Mouse (Mus musculus): ENCODE results near the gene Dusp3. TPM values are rescaled to one million over a fixed set of nuclear protein-coding genes. Genes with fewer than 3 reads are reported as not detected.
A peak's percentile ranks its signal among the peaks of the same experiment; 100 is the strongest.

The Dusp3 gene
- total and polyA plus RNA-seq, 2 experiments from 2014 or later = 36.3 to 44.1 TPM

- no peaks in the 10 kb centered on the region for H3K4me1 ChIP-seq (ENCODE audit: insufficient read depth, low read length)
- DNase-seq (ENCODE audit: low spot score) = no peak
- peak; percentile 35; the same call in 1 of the 2 replicates for TF ChIP-seq CTCF (IDR thresholded peaks at IDR 0.05)
- H3K36me3 ChIP-seq (ENCODE audit: insufficient read depth, low read length) = no peaks in the 10 kb centered on the region
- 31% methylated on average over 7 of the region's 7 CpGs for WGBS
- H3K4me3 ChIP-seq (ENCODE audit: low read depth, low read length) = no peak overlapping the region
- no peak overlapping the region for H3K27ac ChIP-seq (ENCODE audit: low read depth, low read length)
- ATAC-seq (ENCODE audit: low FRiP score) = no peak
- no peaks in the 10 kb centered on the region for H3K27me3 ChIP-seq (ENCODE audit: insufficient read depth, low read length)
- H3K9ac ChIP-seq (replicated peaks; ENCODE audit: low read length, poor library complexity, severe bottlenecking) = no peak overlapping the region
- H3K9me3 ChIP-seq (ENCODE audit: low read length) = no peaks in the 10 kb centered on the region
- H3K4me2 ChIP-seq (ENCODE audit: low read depth, low read length, poor library complexity, severe bottlenecking) = no peak overlapping the region
Measured at GRCm38 (mm10) chr11:102029966-102030365, 43.2 kb upstream of the Dusp3 start.

- no peaks in the 10 kb centered on the region for H3K36me3 ChIP-seq (ENCODE audit: insufficient read depth, low read length)
- no peaks in the 10 kb centered on the region for H3K9me3 ChIP-seq (ENCODE audit: low read length)
- no peak overlapping the region; the same call in 1 of the 2 replicates for H3K9ac ChIP-seq (replicated peaks; ENCODE audit: low read length, poor library complexity, severe bottlenecking)
- no peak overlapping the region for H3K4me3 ChIP-seq (ENCODE audit: low read depth, low read length)
- no peak overlapping the region for H3K27ac ChIP-seq (ENCODE audit: low read depth, low read length)
- TF ChIP-seq CTCF (IDR thresholded peaks at IDR 0.05) = no peak
- H3K27me3 ChIP-seq (ENCODE audit: insufficient read depth, low read length) = no peaks in the 10 kb centered on the region
- no peak for ATAC-seq (ENCODE audit: low FRiP score)
- no peak for DNase-seq (ENCODE audit: low spot score)
- H3K4me2 ChIP-seq (ENCODE audit: low read depth, low read length, poor library complexity, severe bottlenecking) = no peak overlapping the region
- 91% methylated on average over 4 of the region's 4 CpGs for WGBS
- no peaks in the 10 kb centered on the region for H3K4me1 ChIP-seq (ENCODE audit: insufficient read depth, low read length)
Measured at GRCm38 (mm10) chr11:102029304-102029703, 42.5 kb upstream of the Dusp3 start.

GRCm38 (mm10) chr11:102028087-102028816 is 41.4 kb upstream of the Dusp3 start, which contains the start of gene Mpp3:
TSS of gene Mpp3 (minus strand) at chr11:102028461.
- ATAC-seq (ENCODE audit: low FRiP score) (no peak), DNase-seq (ENCODE audit: low spot score) (no peak)
- no peak for TF ChIP-seq CTCF (IDR thresholded peaks at IDR 0.05)
- 63% methylated on average over 6 of the region's 6 CpGs for WGBS
- Histone ChIP-seq H3K27ac (ENCODE audit: low read depth, low read length) (peak within 1 kb of the TSS; percentile 79), H3K9me3 (ENCODE audit: low read length) (no peaks in the 10 kb centered on the region), H3K4me3 (ENCODE audit: low read depth, low read length) (peak within 1 kb of the TSS; percentile 71), H3K4me1 (ENCODE audit: insufficient read depth, low read length) (no peaks in the 10 kb centered on the region), H3K9ac (replicated peaks; ENCODE audit: low read length, poor library complexity, severe bottlenecking) (peak within 1 kb of the TSS; percentile 87), H3K4me2 (ENCODE audit: low read depth, low read length, poor library complexity, severe bottlenecking) (peak within 1 kb of the TSS; percentile 75), H3K36me3 (ENCODE audit: insufficient read depth, low read length) (no peaks in the 10 kb centered on the region), H3K27me3 (ENCODE audit: insufficient read depth, low read length) (no peaks in the 10 kb centered on the region)

- peak overlapping the region; percentile 87 for H3K9ac ChIP-seq (replicated peaks; ENCODE audit: low read length, poor library complexity, severe bottlenecking)
- TF ChIP-seq CTCF (IDR thresholded peaks at IDR 0.05) = peak; percentile 58
- no peaks in the 10 kb centered on the region for H3K9me3 ChIP-seq (ENCODE audit: low read length)
- whole genome bisulfite sequencing = 2% methylated on average over 12 of the region's 12 CpGs
- no peaks in the 10 kb centered on the region for H3K36me3 ChIP-seq (ENCODE audit: insufficient read depth, low read length)
- peak overlapping the region; percentile 75 for H3K4me2 ChIP-seq (ENCODE audit: low read depth, low read length, poor library complexity, severe bottlenecking)
- DNase-seq (ENCODE audit: low spot score) (peak; percentile 57), ATAC-seq (ENCODE audit: low FRiP score) (peak; percentile 53; the same call in 1 of the 2 replicates)
- H3K27me3 ChIP-seq (ENCODE audit: insufficient read depth, low read length) = no peaks in the 10 kb centered on the region
- H3K4me1 ChIP-seq (ENCODE audit: insufficient read depth, low read length) = no peaks in the 10 kb centered on the region
- peak overlapping the region; percentile 71 for H3K4me3 ChIP-seq (ENCODE audit: low read depth, low read length)
- H3K27ac ChIP-seq (ENCODE audit: low read depth, low read length) = peak overlapping the region; percentile 79
Measured at GRCm38 (mm10) chr11:102027361-102028017, 40.7 kb upstream of the Dusp3 start.

GRCm38 (mm10) chr11:102026694-102027360 is 40.0 kb upstream of the Dusp3 start:
- H3K27ac ChIP-seq (ENCODE audit: low read depth, low read length) = peak overlapping the region; percentile 79
- peak overlapping the region; percentile 75 for H3K4me2 ChIP-seq (ENCODE audit: low read depth, low read length, poor library complexity, severe bottlenecking)
- H3K4me3 ChIP-seq (ENCODE audit: low read depth, low read length) = peak overlapping the region; percentile 71
- no peak for TF ChIP-seq CTCF (IDR thresholded peaks at IDR 0.05)
- peaks cover 3% of the 10 kb centered on the region; the same call in 1 of the 2 replicates for H3K36me3 ChIP-seq (ENCODE audit: insufficient read depth, low read length)
- WGBS = 1% methylated on average over 44 of the region's 73 CpGs
- H3K9ac ChIP-seq (replicated peaks; ENCODE audit: low read length, poor library complexity, severe bottlenecking) = peak overlapping the region; percentile 87
- H3K27me3 ChIP-seq (ENCODE audit: insufficient read depth, low read length) = no peaks in the 10 kb centered on the region
- no peaks in the 10 kb centered on the region for H3K9me3 ChIP-seq (ENCODE audit: low read length)
- ATAC-seq (ENCODE audit: low FRiP score) (peak; percentile 87), DNase-seq (ENCODE audit: low spot score) (peak; percentile 82)
- H3K4me1 ChIP-seq (ENCODE audit: insufficient read depth, low read length) = no peaks in the 10 kb centered on the region

Data from midbrain, postnatal 0 days (tissue).